Mouse (Mus musculus): ENCODE results near the gene Larp4.

DNA sequence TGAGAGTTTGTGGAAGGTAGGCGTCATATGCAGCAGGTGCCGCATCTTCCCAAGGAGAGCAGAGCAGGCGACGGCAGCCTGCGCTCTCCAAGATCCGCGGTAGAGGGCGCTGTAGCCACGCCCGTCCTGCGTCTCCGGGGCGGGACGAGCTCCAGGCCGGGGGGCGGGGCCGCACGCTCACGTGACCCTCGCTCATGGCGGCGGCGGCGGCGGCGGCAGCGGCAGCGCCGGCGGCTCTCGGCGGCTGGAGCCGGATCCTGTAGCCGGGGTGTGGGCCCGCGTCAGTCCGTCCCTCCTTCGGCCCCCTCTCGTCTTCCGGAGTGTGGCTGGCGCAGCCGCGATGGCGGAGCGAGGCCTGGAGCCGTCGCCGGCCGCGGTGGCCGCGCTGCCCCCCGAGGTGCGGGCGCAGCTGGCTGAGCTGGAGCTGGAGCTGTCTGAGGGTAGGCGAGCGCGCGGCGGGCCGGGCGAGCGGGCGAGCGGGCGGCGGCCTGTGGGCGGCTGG lies 68.7 kb downstream of the Larp4 start, which contains the start of gene Dip2b:
- peak; percentile 98 for TF ChIP-seq CTCF (IDR thresholded peaks at IDR 0.05; ENCODE audit: low read depth)
- no peak for TF ChIP-seq EP300 (IDR thresholded peaks at IDR 0.05; ENCODE audit: low read depth)
